Mouse (Mus musculus): ENCODE data around the gene Ralgps1. TPM values are rescaled to one million over a fixed set of nuclear protein-coding genes. Genes with fewer than 3 reads are reported as not detected.

Gene Ralgps1
- polyA plus RNA-seq, 2 experiments: 3.5 to 5.4 TPM

DNA sequence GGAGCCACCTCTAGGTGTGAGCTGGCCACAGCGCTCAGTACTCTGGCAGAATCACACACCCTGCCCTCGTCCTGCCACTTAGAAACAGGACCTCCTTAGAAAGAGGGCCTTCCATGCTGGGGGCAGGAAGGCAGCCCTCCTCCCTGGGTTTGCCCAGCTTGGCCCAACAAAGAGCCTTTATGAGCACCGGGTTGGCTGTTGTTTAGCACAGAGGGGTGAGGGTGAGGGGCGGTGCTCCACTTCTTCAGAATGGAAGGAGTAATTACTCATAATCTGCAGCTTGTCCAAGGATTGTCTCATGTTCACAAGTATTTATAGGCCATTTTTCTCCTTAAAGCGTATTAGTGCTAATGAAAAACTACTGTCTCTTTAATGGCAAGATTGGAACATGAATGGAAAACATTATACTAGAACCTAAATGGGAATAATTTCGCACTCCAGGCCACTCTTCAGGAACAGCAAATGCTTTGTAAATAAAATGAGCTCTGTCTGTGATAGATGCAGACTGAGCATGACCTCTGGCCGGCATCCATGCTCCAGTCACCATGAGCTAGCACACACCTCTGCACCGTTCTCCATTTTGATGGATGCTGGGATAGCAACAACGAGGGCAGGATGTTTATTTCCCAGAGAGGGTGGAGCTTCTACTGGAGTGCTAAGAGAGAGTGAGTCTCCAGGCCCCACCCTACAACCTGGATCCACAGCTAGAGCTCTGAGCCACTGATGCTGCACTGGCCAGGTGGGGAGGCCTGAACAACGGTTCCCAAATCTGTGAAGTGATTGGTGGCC is 200.3 kb downstream of the Ralgps1 start:
- H3K9me3 ChIP-seq (ENCODE audit: control insufficient read depth, low read length): no peaks in the 10 kb centered on the region
- no peak overlapping the region for H3K4me3 ChIP-seq (replicated peaks; ENCODE audit: low read length)
- H3K27ac ChIP-seq (replicated peaks; ENCODE audit: low read depth, low read length): no peak overlapping the region
- DNase-seq (ENCODE audit: low spot score) (no peak), ATAC-seq (ENCODE audit: low FRiP score, low read depth) (no peak)
- TF ChIP-seq POLR2A (IDR thresholded peaks at IDR 0.05; ENCODE audit: borderline replicate concordance, extremely low read depth, insufficient read depth, insufficient read length): no peak
- no peak overlapping the region for H3K9ac ChIP-seq (ENCODE audit: low read depth, low read length, severe bottlenecking)
- no peaks in the 10 kb centered on the region for H3K27me3 ChIP-seq (ENCODE audit: control insufficient read depth, insufficient read depth, low read length)
- no peaks in the 10 kb centered on the region for H3K36me3 ChIP-seq (ENCODE audit: control insufficient read depth, insufficient read depth, low read length)
- WGBS: 53% methylated on average over 10 of the region's 10 CpGs
- no peak overlapping the region for H3K4me2 ChIP-seq (replicated peaks; ENCODE audit: low read depth, low read length, severe bottlenecking)
- H3K4me1 ChIP-seq (ENCODE audit: control insufficient read depth, insufficient read depth, low read length): peaks cover 14% of the 10 kb centered on the region

DNA sequence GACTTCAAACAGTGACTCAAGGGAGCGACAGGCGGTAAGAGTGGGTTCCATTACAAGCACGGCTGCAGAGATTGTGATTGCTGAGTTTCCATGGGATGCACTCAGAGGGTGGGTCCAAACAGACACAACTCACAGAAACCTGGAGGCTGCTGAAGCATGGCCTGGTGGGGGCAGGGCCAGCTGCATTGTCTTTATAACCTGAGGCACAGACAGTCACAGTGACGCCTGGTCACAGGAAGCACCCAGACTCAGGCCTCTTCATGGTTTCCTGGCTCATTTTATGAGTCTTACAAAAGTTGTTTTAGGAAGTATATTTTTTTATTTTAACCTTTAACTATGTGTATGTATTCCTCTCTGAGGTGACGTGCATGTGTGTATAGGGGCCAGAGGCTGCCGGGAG is 201.8 kb downstream of the Ralgps1 start:
- peaks cover 30% of the 10 kb centered on the region for H3K4me1 ChIP-seq (ENCODE audit: control insufficient read depth, insufficient read depth, low read length)
- no peaks in the 10 kb centered on the region for H3K27me3 ChIP-seq (ENCODE audit: control insufficient read depth, insufficient read depth, low read length)
- H3K9me3 ChIP-seq (ENCODE audit: control insufficient read depth, low read length): no peaks in the 10 kb centered on the region
- no peak for TF ChIP-seq POLR2A (IDR thresholded peaks at IDR 0.05; ENCODE audit: borderline replicate concordance, extremely low read depth, insufficient read depth, insufficient read length)
- DNase-seq (ENCODE audit: low spot score) (no peak), ATAC-seq (ENCODE audit: low FRiP score, low read depth) (no peak)
- WGBS: 67% methylated on average over 6 of the region's 6 CpGs
- H3K4me3 ChIP-seq (replicated peaks; ENCODE audit: low read length): no peak overlapping the region
- no peaks in the 10 kb centered on the region for H3K36me3 ChIP-seq (ENCODE audit: control insufficient read depth, insufficient read depth, low read length)
- H3K27ac ChIP-seq (replicated peaks; ENCODE audit: low read depth, low read length): no peak overlapping the region
- no peak overlapping the region for H3K4me2 ChIP-seq (replicated peaks; ENCODE audit: low read depth, low read length, severe bottlenecking)
- H3K9ac ChIP-seq (ENCODE audit: low read depth, low read length, severe bottlenecking): no peak overlapping the region

DNA sequence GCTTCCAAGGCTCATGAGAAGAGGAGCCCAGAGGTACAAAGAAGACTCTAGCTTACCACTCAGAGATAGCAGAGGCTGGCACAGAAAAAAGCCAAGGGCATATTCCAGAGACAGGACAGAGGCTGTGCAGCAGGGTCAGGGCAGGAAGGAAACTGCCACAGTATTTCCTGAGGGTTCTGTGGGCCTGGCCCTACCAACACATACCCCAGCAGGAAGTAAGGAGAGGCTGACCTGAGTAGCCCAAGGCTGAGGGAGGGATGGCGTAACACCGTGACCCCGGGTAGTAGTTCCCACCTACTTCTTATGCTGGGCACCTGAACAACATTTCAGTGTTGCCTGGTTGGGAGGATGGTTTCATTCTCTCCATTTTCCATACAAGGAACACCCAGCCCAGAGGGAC is 204.2 kb downstream of the Ralgps1 start:
- H3K27ac ChIP-seq (replicated peaks; ENCODE audit: low read depth, low read length): no peak overlapping the region
- no peak overlapping the region for H3K9ac ChIP-seq (ENCODE audit: low read depth, low read length, severe bottlenecking)
- ATAC-seq (ENCODE audit: low FRiP score, low read depth): no peak
- H3K4me2 ChIP-seq (replicated peaks; ENCODE audit: low read depth, low read length, severe bottlenecking): no peak overlapping the region
- WGBS: 97% methylated on average over 3 of the region's 3 CpGs
- peaks cover 35% of the 10 kb centered on the region for H3K4me1 ChIP-seq (ENCODE audit: control insufficient read depth, insufficient read depth, low read length)
- H3K9me3 ChIP-seq (ENCODE audit: control insufficient read depth, low read length): no peaks in the 10 kb centered on the region
- no peak for TF ChIP-seq POLR2A (IDR thresholded peaks at IDR 0.05; ENCODE audit: borderline replicate concordance, extremely low read depth, insufficient read depth, insufficient read length)
- H3K27me3 ChIP-seq (ENCODE audit: control insufficient read depth, insufficient read depth, low read length): no peaks in the 10 kb centered on the region
- no peaks in the 10 kb centered on the region for H3K36me3 ChIP-seq (ENCODE audit: control insufficient read depth, insufficient read depth, low read length)
- DNase-seq (ENCODE audit: low spot score): no peak
- H3K4me3 ChIP-seq (replicated peaks; ENCODE audit: low read length): no peak overlapping the region

DNA sequence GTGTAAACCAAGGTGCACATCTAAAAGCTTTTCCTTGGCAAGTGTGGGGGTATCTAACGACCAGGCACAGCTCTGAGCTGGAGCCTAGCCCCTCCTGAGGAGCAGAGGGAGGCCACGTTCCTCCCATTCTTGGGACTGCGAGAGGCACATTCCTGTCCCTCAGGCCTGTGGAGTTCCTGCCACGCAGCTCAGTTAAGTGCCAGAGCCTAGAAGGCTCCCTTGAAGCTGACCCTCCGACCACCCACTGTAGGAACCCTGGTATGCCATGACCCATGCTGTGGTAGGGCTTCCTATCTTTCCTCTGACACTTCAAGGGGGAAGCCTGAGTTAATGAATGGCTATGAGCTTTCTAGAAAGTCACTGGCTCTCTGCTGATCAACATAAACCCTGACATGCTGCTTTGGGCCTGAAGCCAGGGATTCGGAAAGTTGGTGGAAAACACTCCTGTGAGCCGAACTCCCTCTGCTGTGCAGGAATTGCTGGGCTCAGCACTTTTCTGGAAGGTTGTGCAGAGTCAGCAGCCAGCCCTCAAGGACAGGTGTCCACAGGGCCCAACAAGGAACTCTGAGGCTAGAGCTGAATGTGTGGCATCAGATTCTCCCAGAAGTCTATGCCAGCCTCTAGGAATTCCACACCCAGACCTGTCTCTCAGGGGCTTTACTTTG is 205.4 kb downstream of the Ralgps1 start:
- Histone ChIP-seq H3K9me3 (ENCODE audit: control insufficient read depth, low read length) (no peaks in the 10 kb centered on the region), H3K4me1 (ENCODE audit: control insufficient read depth, insufficient read depth, low read length) (peaks cover 41% of the 10 kb centered on the region), H3K4me2 (replicated peaks; ENCODE audit: low read depth, low read length, severe bottlenecking) (no peak overlapping the region), H3K27ac (replicated peaks; ENCODE audit: low read depth, low read length) (peak overlapping the region; percentile 53), H3K36me3 (ENCODE audit: control insufficient read depth, insufficient read depth, low read length) (no peaks in the 10 kb centered on the region), H3K4me3 (replicated peaks; ENCODE audit: low read length) (no peak overlapping the region), H3K9ac (ENCODE audit: low read depth, low read length, severe bottlenecking) (no peak overlapping the region), H3K27me3 (ENCODE audit: control insufficient read depth, insufficient read depth, low read length) (no peaks in the 10 kb centered on the region)
- peak; percentile 37; the same call in 1 of the 2 replicates for ATAC-seq (ENCODE audit: low FRiP score, low read depth)
- TF ChIP-seq POLR2A (IDR thresholded peaks at IDR 0.05; ENCODE audit: borderline replicate concordance, extremely low read depth, insufficient read depth, insufficient read length): no peak
- 25% methylated on average over 7 of the region's 7 CpGs for WGBS
- peak; percentile 37 for DNase-seq (ENCODE audit: low spot score)

DNA sequence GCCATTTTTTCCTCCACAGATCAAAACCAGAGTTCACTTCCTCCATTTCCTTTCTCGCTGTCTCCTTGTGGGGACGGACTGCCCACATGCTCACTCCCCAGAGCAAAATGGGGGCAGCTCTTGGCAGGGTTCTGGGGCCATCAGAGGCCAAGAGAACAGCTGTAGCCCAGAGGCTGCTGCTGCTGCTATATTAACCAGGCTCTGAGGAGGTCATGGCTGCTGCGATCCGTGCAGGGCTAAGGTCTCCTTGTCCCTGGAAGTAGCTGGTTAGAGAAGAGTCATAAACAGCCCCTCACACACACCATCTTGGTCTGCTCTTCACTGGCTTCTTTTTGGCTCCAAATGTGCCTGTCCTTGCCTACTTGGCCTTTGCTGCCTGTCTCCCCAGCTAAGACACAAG is 206.1 kb downstream of the Ralgps1 start:
- no peaks in the 10 kb centered on the region for H3K27me3 ChIP-seq (ENCODE audit: control insufficient read depth, insufficient read depth, low read length)
- H3K4me2 ChIP-seq (replicated peaks; ENCODE audit: low read depth, low read length, severe bottlenecking): no peak overlapping the region
- WGBS: 29% methylated on average over 4 of the region's 4 CpGs
- H3K9me3 ChIP-seq (ENCODE audit: control insufficient read depth, low read length): no peaks in the 10 kb centered on the region
- DNase-seq (ENCODE audit: low spot score) (no peak), ATAC-seq (ENCODE audit: low FRiP score, low read depth) (no peak)
- H3K4me1 ChIP-seq (ENCODE audit: control insufficient read depth, insufficient read depth, low read length): peaks cover 46% of the 10 kb centered on the region
- no peak overlapping the region for H3K9ac ChIP-seq (ENCODE audit: low read depth, low read length, severe bottlenecking)
- no peak for TF ChIP-seq POLR2A (IDR thresholded peaks at IDR 0.05; ENCODE audit: borderline replicate concordance, extremely low read depth, insufficient read depth, insufficient read length)
- H3K4me3 ChIP-seq (replicated peaks; ENCODE audit: low read length): no peak overlapping the region
- H3K36me3 ChIP-seq (ENCODE audit: control insufficient read depth, insufficient read depth, low read length): no peaks in the 10 kb centered on the region
- H3K27ac ChIP-seq (replicated peaks; ENCODE audit: low read depth, low read length): peak overlapping the region; percentile 53

Measured in limb, embryonic 14.5 days (tissue).